Mouse (Mus musculus): ENCODE data around the gene Ddx42. TPM values are rescaled to one million over a fixed set of nuclear protein-coding genes. Genes with fewer than 3 reads are reported as not detected.

Ddx42 gene
- polyA plus RNA-seq, 1 experiment from 2014 or later: 92.1 TPM

- peaks cover 22% of the 10 kb centered on the region for H3K4me1 ChIP-seq (ENCODE audit: control insufficient read depth, insufficient read depth, low read length)
- no peak for ATAC-seq
- no peak overlapping the region for H3K27ac ChIP-seq (ENCODE audit: low read length)
- H3K4me2 ChIP-seq (ENCODE audit: low read length): no peak overlapping the region
- no peaks in the 10 kb centered on the region for H3K27me3 ChIP-seq (ENCODE audit: control insufficient read depth, insufficient read depth, low read depth, low read length)
- no peak overlapping the region for H3K4me3 ChIP-seq (ENCODE audit: low read depth, low read length)
- WGBS: 74% methylated on average over 8 of the region's 8 CpGs
- peak overlapping the region; percentile 20; the same call in 1 of the 2 replicates for H3K9ac ChIP-seq (ENCODE audit: low read depth, low read length)
- H3K36me3 ChIP-seq (ENCODE audit: control insufficient read depth, insufficient read depth, low read length): peaks cover 30% of the 10 kb centered on the region
- no peaks in the 10 kb centered on the region for H3K9me3 ChIP-seq (replicated peaks; ENCODE audit: control insufficient read depth, low read length, poor library complexity, severe bottlenecking)
Observed at GRCm38 (mm10) chr11:106268326-106269059, 51.8 kb downstream of the Ddx42 start.

GRCm38 (mm10) chr11:106269060-106269431 lies 52.3 kb downstream of the Ddx42 start:
- ATAC-seq: no peak
- H3K27me3 ChIP-seq (ENCODE audit: control insufficient read depth, insufficient read depth, low read depth, low read length): no peaks in the 10 kb centered on the region
- H3K4me1 ChIP-seq (ENCODE audit: control insufficient read depth, insufficient read depth, low read length): peaks cover 22% of the 10 kb centered on the region
- H3K27ac ChIP-seq (ENCODE audit: low read length): no peak overlapping the region
- no peak overlapping the region for H3K4me3 ChIP-seq (ENCODE audit: low read depth, low read length)
- H3K36me3 ChIP-seq (ENCODE audit: control insufficient read depth, insufficient read depth, low read length): peaks cover 24% of the 10 kb centered on the region
- no peak overlapping the region for H3K4me2 ChIP-seq (ENCODE audit: low read length)
- H3K9ac ChIP-seq (ENCODE audit: low read depth, low read length): no peak overlapping the region
- WGBS: 47% methylated on average over 3 of the region's 3 CpGs
- H3K9me3 ChIP-seq (replicated peaks; ENCODE audit: control insufficient read depth, low read length, poor library complexity, severe bottlenecking): no peaks in the 10 kb centered on the region

GRCm38 (mm10) chr11:106271131-106271793 lies 54.5 kb downstream of the Ddx42 start:
- Histone ChIP-seq H3K9me3 (replicated peaks; ENCODE audit: control insufficient read depth, low read length, poor library complexity, severe bottlenecking) (no peaks in the 10 kb centered on the region), H3K4me1 (ENCODE audit: control insufficient read depth, insufficient read depth, low read length) (peaks cover 25% of the 10 kb centered on the region), H3K4me3 (ENCODE audit: low read depth, low read length) (peak overlapping the region; percentile 77), H3K4me2 (ENCODE audit: low read length) (peak overlapping the region; percentile 71), H3K27ac (ENCODE audit: low read length) (peak overlapping the region; percentile 20), H3K36me3 (ENCODE audit: control insufficient read depth, insufficient read depth, low read length) (peaks cover 5% of the 10 kb centered on the region), H3K27me3 (ENCODE audit: control insufficient read depth, insufficient read depth, low read depth, low read length) (no peaks in the 10 kb centered on the region), H3K9ac (ENCODE audit: low read depth, low read length) (peak overlapping the region; percentile 80)
- no peak for ATAC-seq
- 54% methylated on average over 5 of the region's 5 CpGs for WGBS

- WGBS: 2% methylated on average over 41 of the region's 41 CpGs
- peaks cover 25% of the 10 kb centered on the region for H3K4me1 ChIP-seq (ENCODE audit: control insufficient read depth, insufficient read depth, low read length)
- H3K27ac ChIP-seq (ENCODE audit: low read length): peak overlapping the region; percentile 81
- H3K4me2 ChIP-seq (ENCODE audit: low read length): peak overlapping the region; percentile 71
- H3K27me3 ChIP-seq (ENCODE audit: control insufficient read depth, insufficient read depth, low read depth, low read length): no peaks in the 10 kb centered on the region
- peak; percentile 64 for ATAC-seq
- peak overlapping the region; percentile 80 for H3K9ac ChIP-seq (ENCODE audit: low read depth, low read length)
- H3K9me3 ChIP-seq (replicated peaks; ENCODE audit: control insufficient read depth, low read length, poor library complexity, severe bottlenecking): no peaks in the 10 kb centered on the region
- H3K36me3 ChIP-seq (ENCODE audit: control insufficient read depth, insufficient read depth, low read length): no peaks in the 10 kb centered on the region
- H3K4me3 ChIP-seq (ENCODE audit: low read depth, low read length): peak overlapping the region; percentile 77
Observed at GRCm38 (mm10) chr11:106271794-106272643, 55.3 kb downstream of the Ddx42 start.

GRCm38 (mm10) chr11:106272644-106273310 lies 56.1 kb downstream of the Ddx42 start, which contains the start of gene Smarcd2:
Gene Smarcd2, minus strand, starts transcription at chr11:106272972.
- WGBS: under 1% methylated on average over 72 of the region's 72 CpGs
- no peaks in the 10 kb centered on the region for H3K27me3 ChIP-seq (ENCODE audit: control insufficient read depth, insufficient read depth, low read depth, low read length)
- no peaks in the 10 kb centered on the region for H3K9me3 ChIP-seq (replicated peaks; ENCODE audit: control insufficient read depth, low read length, poor library complexity, severe bottlenecking)
- H3K36me3 ChIP-seq (ENCODE audit: control insufficient read depth, insufficient read depth, low read length): no peaks in the 10 kb centered on the region
- H3K9ac ChIP-seq (ENCODE audit: low read depth, low read length): peak within 1 kb of the TSS; percentile 80
- peak within 1 kb of the TSS; percentile 77 for H3K4me3 ChIP-seq (ENCODE audit: low read depth, low read length)
- peak within 1 kb of the TSS; percentile 81 for H3K27ac ChIP-seq (ENCODE audit: low read length)
- H3K4me2 ChIP-seq (ENCODE audit: low read length): peak within 1 kb of the TSS; percentile 71
- H3K4me1 ChIP-seq (ENCODE audit: control insufficient read depth, insufficient read depth, low read length): peaks cover 25% of the 10 kb centered on the region
- peak; percentile 93 for ATAC-seq

- 15% methylated on average over 16 of the region's 16 CpGs for WGBS
- H3K27me3 ChIP-seq (ENCODE audit: control insufficient read depth, insufficient read depth, low read depth, low read length): no peaks in the 10 kb centered on the region
- peak overlapping the region; percentile 81 for H3K27ac ChIP-seq (ENCODE audit: low read length)
- peak overlapping the region; percentile 77 for H3K4me3 ChIP-seq (ENCODE audit: low read depth, low read length)
- peaks cover 23% of the 10 kb centered on the region for H3K4me1 ChIP-seq (ENCODE audit: control insufficient read depth, insufficient read depth, low read length)
- ATAC-seq: peak; percentile 27
- no peaks in the 10 kb centered on the region for H3K9me3 ChIP-seq (replicated peaks; ENCODE audit: control insufficient read depth, low read length, poor library complexity, severe bottlenecking)
- no peaks in the 10 kb centered on the region for H3K36me3 ChIP-seq (ENCODE audit: control insufficient read depth, insufficient read depth, low read length)
- peak overlapping the region; percentile 80 for H3K9ac ChIP-seq (ENCODE audit: low read depth, low read length)
- H3K4me2 ChIP-seq (ENCODE audit: low read length): peak overlapping the region; percentile 71
Observed at GRCm38 (mm10) chr11:106273311-106273684, 56.6 kb downstream of the Ddx42 start.

- no peak overlapping the region for H3K27ac ChIP-seq (ENCODE audit: low read length)
- no peak overlapping the region for H3K9ac ChIP-seq (ENCODE audit: low read depth, low read length)
- H3K9me3 ChIP-seq (replicated peaks; ENCODE audit: control insufficient read depth, low read length, poor library complexity, severe bottlenecking): no peaks in the 10 kb centered on the region
- H3K27me3 ChIP-seq (ENCODE audit: control insufficient read depth, insufficient read depth, low read depth, low read length): no peaks in the 10 kb centered on the region
- no peak for ATAC-seq
- peak overlapping the region; percentile 71; the same call in 1 of the 2 replicates for H3K4me2 ChIP-seq (ENCODE audit: low read length)
- H3K4me1 ChIP-seq (ENCODE audit: control insufficient read depth, insufficient read depth, low read length): peaks cover 18% of the 10 kb centered on the region
- H3K4me3 ChIP-seq (ENCODE audit: low read depth, low read length): no peak overlapping the region
- 97% methylated on average over 6 of the region's 6 CpGs for WGBS
- H3K36me3 ChIP-seq (ENCODE audit: control insufficient read depth, insufficient read depth, low read length): no peaks in the 10 kb centered on the region
Observed at GRCm38 (mm10) chr11:106273811-106274210, 57.1 kb downstream of the Ddx42 start.

- Histone ChIP-seq H3K9me3 (replicated peaks; ENCODE audit: control insufficient read depth, low read length, poor library complexity, severe bottlenecking) (no peaks in the 10 kb centered on the region), H3K27me3 (ENCODE audit: control insufficient read depth, insufficient read depth, low read depth, low read length) (no peaks in the 10 kb centered on the region), H3K27ac (ENCODE audit: low read length) (no peak overlapping the region), H3K4me3 (ENCODE audit: low read depth, low read length) (no peak overlapping the region), H3K4me2 (ENCODE audit: low read length) (no peak overlapping the region), H3K36me3 (ENCODE audit: control insufficient read depth, insufficient read depth, low read length) (no peaks in the 10 kb centered on the region), H3K4me1 (ENCODE audit: control insufficient read depth, insufficient read depth, low read length) (peaks cover 14% of the 10 kb centered on the region), H3K9ac (ENCODE audit: low read depth, low read length) (no peak overlapping the region)
- WGBS: 85% methylated on average over 1 of the region's 1 CpGs
- ATAC-seq: no peak
Observed at GRCm38 (mm10) chr11:106274374-106274773, 57.6 kb downstream of the Ddx42 start.
